Mouse (Mus musculus): Measurements from ENCODE around the gene Msi2. TPM values are rescaled to one million over a fixed set of nuclear protein-coding genes. Genes with fewer than 3 reads are reported as not detected.

Gene Msi2
- total RNA-seq, 2 experiments from 2014 or later, result 169 to 193 TPM

GRCm38 (mm10) chr11:88720261-88721143 is 2.2 kb upstream of the Msi2 start:
- Histone ChIP-seq H3K4me3 (no peak overlapping the region), H3K27ac (peak overlapping the region; percentile 100; the same call in 1 of the 2 replicates)
- intact Hi-C loops (cut with DNase I), result loop anchor here (10.0 kb wide), 1 partner anchor 276 kb away; no protein-coding TSS in a partner anchor
- DNase-seq, result no peak
- TF ChIP-seq CTCF (IDR thresholded peaks at IDR 0.05), result no peak

- intact Hi-C loops (cut with DNase I), result loop anchor here (2.0 to 5.0 kb wide), 2 partner anchors 92 to 167 kb away; no protein-coding TSS in a partner anchor
Observed at GRCm38 (mm10) chr11:88719601-88720000, 1.3 kb upstream of the Msi2 start.

DNA sequence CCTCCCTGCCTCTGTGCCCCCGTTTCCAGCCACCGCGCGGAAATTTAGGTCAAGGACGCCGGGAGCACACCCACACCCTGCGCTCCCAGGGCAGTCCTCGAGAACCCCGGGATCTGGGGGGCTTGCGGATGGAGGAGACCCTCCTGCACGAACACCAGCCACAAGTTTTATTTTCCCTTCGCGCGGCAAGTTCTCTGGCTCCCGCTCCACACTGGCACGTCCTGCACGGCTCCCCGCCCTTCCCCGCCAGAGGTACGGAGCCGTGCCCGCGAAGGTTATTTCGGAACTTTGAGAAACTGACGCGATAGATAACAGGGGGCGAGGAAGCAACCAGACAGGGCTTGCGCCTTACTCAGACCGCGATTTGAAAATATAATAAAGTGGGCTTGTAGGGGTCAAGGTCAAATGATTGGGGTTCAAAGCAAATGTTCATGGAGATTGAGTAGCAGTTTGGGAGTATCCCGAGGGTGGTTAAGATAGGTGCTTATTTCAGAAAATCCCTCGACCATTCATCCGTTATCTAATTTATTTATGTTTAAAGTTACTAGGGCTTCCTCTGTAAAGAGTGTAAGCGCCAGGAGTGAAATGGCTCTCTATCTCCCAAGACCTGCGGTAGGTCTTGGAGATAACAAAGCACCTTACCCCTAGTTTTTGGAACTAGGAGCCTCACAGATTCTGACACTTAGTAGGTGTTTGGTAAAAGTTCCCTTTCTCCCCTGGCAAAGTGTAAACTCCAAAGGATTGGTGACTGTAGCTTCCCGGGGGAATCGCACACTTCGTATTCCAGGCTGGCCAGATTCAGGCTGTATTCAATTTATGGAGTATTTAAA is 668 bp upstream of the Msi2 start:
- H3K27ac ChIP-seq, result peak overlapping the region; percentile 100
- intact Hi-C loops (cut with DNase I), result loop anchor here (2.0 to 5.0 kb wide), 2 partner anchors 92 to 166 kb away; no protein-coding TSS in a partner anchor
- DNase-seq, result peak; percentile 75
- no peak; the same call in 1 of the 2 replicates for TF ChIP-seq CTCF (IDR thresholded peaks at IDR 0.05)
- peak overlapping the region; percentile 89 for H3K4me3 ChIP-seq

More at GRCm38 (mm10) chr11:88719601-88720000, 1.3 kb upstream of the Msi2 start:
- Histone ChIP-seq H3K27ac (peak overlapping the region; percentile 100), H3K4me3 (no peak overlapping the region)
- DNase-seq, result no peak
- no peak for TF ChIP-seq CTCF (IDR thresholded peaks at IDR 0.05)

- intact Hi-C loops (cut with DNase I), result loop anchor here (2.0 to 5.0 kb wide), 2 partner anchors 90 to 165 kb away; no protein-coding TSS in a partner anchor
- H3K27ac ChIP-seq, result peak overlapping the region; percentile 100
- no peak for TF ChIP-seq CTCF (IDR thresholded peaks at IDR 0.05)
Observed at GRCm38 (mm10) chr11:88717644-88718049, 666 bp downstream of the Msi2 start.

GRCm38 (mm10) chr11:88717016-88717643 is 1.2 kb downstream of the Msi2 start:
- peak overlapping the region; percentile 89 for H3K4me3 ChIP-seq
- no peak for TF ChIP-seq CTCF (IDR thresholded peaks at IDR 0.05)
- no peak for DNase-seq
- H3K27ac ChIP-seq, result peak overlapping the region; percentile 100
- intact Hi-C loops (cut with DNase I), result loop anchor here (5.0 kb wide), 1 partner anchor 90 kb away; no protein-coding TSS in a partner anchor

More at GRCm38 (mm10) chr11:88717644-88718049, 666 bp downstream of the Msi2 start:
- no peak for DNase-seq
- peak overlapping the region; percentile 89 for H3K4me3 ChIP-seq

DNA sequence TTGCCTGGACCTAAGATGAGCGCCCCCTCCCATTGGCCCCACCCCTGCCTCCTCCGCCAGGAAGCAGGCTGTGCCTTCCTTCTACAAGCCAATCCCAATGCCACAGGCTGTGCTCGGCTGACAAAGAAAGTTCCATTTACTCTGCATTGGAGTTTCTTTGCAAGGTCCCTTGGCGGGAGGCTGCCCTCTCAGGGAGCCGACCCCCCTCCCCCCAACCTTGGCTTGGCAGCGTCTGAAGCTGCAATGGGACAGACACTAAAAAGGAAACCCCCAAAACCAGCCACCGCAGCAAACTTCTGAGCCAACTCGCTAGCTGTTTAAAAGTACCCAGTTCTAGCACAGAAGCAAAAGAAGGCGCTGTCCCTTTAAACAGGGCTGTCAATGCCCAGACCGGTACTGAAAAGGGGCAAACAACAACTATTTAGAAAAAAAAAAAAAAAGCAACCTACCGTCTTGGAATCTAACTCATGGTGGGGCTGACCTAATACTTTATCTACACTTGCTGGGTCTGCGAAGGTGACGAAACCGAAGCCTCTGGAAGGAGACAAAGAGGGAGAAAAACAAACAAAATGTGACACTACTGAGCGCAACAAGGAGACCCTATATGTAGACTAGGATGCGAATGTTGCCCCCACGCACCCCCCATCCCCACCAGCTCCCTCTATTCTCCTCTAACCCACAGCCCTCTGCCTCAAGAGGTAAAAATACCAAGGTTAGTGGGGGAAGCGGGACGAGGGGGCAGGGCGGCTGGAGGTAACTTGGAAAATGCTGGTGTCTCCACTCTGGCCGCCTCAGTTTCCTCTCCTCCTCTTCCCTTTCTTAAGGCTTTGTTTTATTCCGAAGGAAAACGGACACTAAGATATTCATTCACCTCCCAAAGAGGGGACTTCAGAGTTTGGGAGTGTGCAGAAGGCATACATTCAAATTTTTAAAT is 2.0 kb downstream of the Msi2 start:
- no peak for TF ChIP-seq CTCF (IDR thresholded peaks at IDR 0.05)
- DNase-seq, result peak; percentile 49
- intact Hi-C loops (cut with DNase I), result loop anchor here (5.0 kb wide), 1 partner anchor 89 kb away; no protein-coding TSS in a partner anchor

DNA sequence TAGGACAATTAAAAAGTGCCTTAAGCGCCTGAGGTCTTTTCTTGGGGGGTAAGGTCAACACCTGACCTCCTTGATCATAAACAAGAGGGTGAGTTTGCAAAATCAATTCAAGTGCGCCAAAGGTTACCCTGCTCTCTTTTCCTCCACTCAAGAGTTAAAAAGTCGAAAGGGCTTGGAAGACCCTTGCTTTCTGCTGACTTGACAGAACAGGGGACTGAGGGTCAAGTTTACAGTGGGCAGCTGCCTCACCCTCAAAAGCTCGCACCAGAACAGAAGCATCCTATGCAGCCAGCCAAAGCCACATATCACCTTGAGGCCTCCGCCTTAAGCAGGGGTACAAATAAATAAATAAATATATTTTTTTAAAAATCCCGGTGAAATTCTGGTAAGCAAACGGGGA is 3.0 kb downstream of the Msi2 start:
- H3K27ac ChIP-seq, result peak overlapping the region; percentile 20
- no peak for DNase-seq
- peak overlapping the region; percentile 89 for H3K4me3 ChIP-seq
- intact Hi-C loops (cut with DNase I), result loop anchor here (5.0 kb wide), 1 partner anchor 88 kb away; no protein-coding TSS in a partner anchor
- TF ChIP-seq CTCF (IDR thresholded peaks at IDR 0.05), result no peak

More for the DNA sequence above, 2.0 kb downstream of the Msi2 start:
- Histone ChIP-seq H3K27ac (peak overlapping the region; percentile 100), H3K4me3 (peak overlapping the region; percentile 89)

DNA sequence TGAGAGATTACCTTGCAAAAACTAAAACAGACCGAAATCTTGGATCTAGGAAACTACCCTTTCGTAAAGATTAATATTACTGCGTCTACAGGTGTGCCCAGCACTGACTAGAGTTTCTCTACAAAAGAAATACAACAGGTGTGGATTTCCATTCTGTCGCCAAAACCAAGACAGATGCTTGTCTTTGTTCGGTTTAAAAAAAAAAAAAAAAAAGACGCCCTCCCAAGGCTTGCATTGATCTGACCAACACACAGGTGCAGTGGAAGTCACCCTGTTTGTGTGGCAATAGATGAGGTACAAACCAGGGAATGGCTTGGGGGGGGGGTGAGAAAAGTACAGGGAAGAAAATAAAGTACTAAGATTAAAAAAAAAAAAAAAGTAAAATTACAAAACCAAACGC is 4.2 kb downstream of the Msi2 start:
- intact Hi-C loops (cut with DNase I), result no loop called here
- TF ChIP-seq CTCF (IDR thresholded peaks at IDR 0.05), result no peak
- H3K4me3 ChIP-seq, result no peak overlapping the region
- no peak for DNase-seq
- peak overlapping the region; percentile 20; the same call in 1 of the 2 replicates for H3K27ac ChIP-seq

GRCm38 (mm10) chr11:88713479-88713878 is 4.8 kb downstream of the Msi2 start:
- TF ChIP-seq CTCF (IDR thresholded peaks at IDR 0.05), result no peak
- intact Hi-C loops (cut with DNase I), result no loop called here
- no peak for DNase-seq
- H3K27ac ChIP-seq, result no peak overlapping the region
- no peak overlapping the region for H3K4me3 ChIP-seq

DNA sequence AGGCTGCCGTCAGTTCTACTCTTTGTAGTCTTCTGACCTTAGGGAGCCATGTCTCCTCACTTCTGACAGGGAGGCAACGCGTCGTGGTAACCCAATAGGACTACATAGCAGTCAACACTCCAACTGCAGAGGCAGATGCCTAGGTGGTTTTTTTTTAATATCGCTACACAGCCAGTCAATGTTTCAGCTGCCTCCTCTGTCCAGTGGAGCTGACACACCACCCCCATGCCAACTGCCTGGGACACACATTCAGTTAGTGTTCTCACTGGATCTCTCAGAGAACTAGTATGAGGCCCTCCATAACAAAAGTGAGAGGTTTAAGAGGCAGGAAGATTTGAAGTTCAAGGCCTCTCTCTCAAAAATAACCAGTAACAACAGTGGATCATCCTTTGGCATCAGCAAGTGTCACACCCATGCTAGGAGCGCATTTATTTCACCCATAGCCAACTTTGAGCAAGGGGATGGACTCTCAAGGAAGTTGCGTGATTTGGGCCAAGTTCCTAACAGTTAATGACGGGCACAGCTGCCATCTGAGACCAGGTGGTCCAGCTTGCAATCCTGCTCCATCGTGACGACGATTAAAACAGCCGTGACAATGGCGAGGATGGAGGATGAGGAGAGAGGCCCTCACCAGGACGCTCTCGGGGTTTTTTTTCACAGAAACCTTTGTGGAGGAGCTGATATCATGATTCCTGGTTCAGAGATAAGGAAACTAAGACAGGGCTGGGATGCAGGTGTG is 8.3 kb downstream of the Msi2 start:
- Histone ChIP-seq H3K4me3 (no peak overlapping the region), H3K27ac (peak overlapping the region; percentile 88)
- peak; percentile 69 for DNase-seq
- no peak for TF ChIP-seq CTCF (IDR thresholded peaks at IDR 0.05)
- intact Hi-C loops (cut with DNase I), result loop anchor here (2.0 kb wide), 1 partner anchor 55 kb away; no protein-coding TSS in a partner anchor

Measured in gastrocnemius, adult 2 months (tissue).